Mouse (Mus musculus): ENCODE results near the gene Pak1ip1. TPM values are rescaled to one million over a fixed set of nuclear protein-coding genes. Genes with fewer than 3 reads are reported as not detected.

The Pak1ip1 gene
- total RNA-seq, 4 experiments from 2014 or later: 22.1 to 25.4 (median 23.3) TPM

GRCm38 (mm10) chr13:41006244-41006643 is 5.4 kb downstream of the Pak1ip1 start:
- DNase-seq (ENCODE audit: low spot score): no peak

DNA sequence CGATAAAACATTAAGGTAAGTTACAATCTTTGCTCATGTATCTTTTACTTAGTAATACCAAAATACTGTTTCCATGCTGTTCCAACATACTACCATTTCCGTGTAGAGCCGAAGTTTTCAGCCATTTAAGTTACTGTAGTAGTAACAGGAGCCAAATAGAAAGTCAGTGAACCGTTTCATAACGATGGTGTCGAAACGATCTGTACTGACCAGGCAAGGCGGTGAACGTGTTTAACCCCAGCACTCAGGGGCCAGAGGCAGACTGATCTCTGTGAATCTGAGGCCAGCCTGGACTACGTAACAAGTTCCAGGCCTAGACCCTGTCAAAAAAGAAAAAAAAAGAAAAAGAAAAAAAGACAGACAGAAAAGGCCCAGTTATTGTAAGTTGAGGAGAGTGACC is 7.4 kb downstream of the Pak1ip1 start:
- no peak for DNase-seq (ENCODE audit: low spot score)

GRCm38 (mm10) chr13:41008946-41009345 is 8.1 kb downstream of the Pak1ip1 start:
- DNase-seq (ENCODE audit: low spot score): no peak

DNA sequence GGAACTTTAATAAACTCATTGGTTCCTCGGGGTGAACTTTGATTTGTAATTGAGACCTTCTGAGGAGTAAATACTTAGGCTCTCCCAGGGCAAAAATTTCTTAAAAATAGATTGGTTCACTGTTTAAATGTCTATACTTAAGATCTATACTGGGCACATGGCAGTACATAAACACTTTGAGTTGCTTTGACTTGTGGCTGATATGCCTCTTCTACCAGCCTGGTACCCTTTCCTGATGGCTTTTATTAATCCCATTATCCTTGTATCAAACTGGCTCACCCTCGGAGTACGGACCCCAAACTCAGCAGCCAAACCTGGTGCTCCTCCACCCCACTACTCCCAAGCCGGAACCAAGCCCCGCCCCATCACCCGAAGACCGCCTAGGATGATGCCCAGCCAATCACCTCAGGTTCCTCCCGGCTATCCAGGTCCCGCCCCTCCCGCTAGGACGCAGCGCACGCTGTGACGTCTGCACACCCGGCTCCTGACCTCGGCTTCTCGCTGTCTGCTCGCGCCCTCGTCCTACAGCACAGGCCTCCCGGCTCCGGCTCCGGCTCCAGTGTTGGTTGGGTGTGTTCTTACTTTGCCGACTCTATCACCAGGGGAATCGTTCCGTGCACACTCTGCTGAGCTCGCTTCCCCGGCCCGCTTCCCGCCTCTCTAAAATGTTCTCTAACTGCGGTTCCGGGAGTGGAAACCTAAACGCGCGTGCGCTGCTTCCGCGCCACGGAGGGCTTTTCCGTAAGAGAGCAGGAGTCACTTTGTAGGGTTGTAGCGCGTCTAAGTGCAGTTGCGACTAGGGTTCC is 15.2 kb downstream of the Pak1ip1 start, which contains the start of gene Tmem14c:
Gene Tmem14c (plus strand): TSS at position 464 of the 806 bp plus-strand sequence.
- peak; percentile 93 for DNase-seq (ENCODE audit: low spot score)

DNA sequence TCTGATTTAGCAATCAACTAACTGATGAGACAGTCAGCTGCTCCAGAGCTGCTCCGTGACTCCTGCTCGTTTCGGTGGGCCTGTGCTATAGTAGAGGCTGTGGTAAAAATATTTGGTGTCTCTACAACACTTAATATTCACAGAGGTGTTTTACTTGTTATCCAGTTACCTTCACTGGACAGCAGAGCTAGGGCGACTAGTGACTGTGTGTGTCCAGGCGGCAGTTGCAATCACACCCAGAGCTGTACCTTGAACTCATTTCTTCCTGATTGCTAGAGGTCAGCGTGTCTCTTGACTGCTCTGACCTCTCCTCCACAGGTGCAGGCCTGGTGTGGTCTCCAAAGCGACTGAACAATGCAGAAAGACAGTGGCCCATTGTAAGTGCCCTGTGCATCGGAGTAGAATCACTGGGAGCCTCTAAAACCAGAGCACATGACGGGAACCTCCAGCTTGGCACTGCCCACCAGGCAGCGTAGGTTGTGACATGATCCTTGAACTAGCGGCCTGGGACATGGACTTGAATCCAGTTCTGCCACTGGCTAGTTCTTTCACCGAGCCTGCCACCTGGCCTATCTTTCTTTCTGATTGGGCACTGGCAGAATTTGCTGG is 16.1 kb downstream of the Pak1ip1 start:
- no peak for DNase-seq (ENCODE audit: low spot score)

GRCm38 (mm10) chr13:41017832-41018231 is 17.0 kb downstream of the Pak1ip1 start:
- DNase-seq (ENCODE audit: low spot score): no peak

DNA sequence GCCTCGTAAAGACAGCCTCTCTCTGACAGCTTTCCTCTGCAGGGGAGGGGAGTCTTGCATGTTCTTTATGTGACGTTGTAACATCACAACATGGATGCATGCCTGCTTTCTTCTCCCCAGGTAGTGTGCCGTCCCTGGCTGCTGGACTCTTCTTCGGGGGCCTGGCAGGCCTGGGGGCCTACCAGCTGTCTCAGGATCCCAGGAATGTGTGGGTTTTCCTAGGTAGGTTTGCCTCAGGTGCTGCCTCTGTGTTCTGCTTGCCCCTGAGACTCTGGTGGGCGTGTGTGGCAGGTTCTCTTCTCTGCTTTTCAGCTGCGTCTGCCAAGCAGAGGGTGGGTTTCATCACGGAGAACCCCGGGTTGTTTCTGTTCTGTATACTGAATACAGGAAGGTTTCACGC is 17.4 kb downstream of the Pak1ip1 start:
- DNase-seq (ENCODE audit: low spot score): no peak

GRCm38 (mm10) chr13:41018756-41019591 is 18.2 kb downstream of the Pak1ip1 start:
- no peak for DNase-seq (ENCODE audit: low spot score)

GRCm38 (mm10) chr13:41020494-41020893 is 19.7 kb downstream of the Pak1ip1 start:
- DNase-seq (ENCODE audit: low spot score): no peak

- no peak for DNase-seq (ENCODE audit: low spot score)
Observed at GRCm38 (mm10) chr13:41021607-41022006, 20.8 kb downstream of the Pak1ip1 start.

DNA sequence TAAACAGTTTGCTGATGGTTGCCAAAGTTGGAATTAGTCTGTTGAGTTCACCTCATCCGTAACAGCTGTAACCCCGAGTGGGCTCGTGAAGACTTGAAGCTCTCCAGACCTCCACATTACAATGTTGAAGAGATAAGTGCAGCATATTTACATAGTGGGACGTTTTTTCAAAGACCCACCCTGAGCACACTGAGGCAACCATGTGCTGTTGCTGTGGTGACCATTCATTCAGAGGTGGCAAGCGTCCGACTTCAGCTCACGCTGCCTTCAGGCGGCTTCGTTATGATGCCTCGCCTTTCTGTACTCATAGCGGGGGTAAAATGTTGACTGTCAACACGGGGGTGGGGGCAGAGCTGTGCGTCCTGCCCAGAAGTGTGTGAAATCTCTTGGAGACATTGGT is 21.3 kb downstream of the Pak1ip1 start:
- no peak for DNase-seq (ENCODE audit: low spot score)

DNA sequence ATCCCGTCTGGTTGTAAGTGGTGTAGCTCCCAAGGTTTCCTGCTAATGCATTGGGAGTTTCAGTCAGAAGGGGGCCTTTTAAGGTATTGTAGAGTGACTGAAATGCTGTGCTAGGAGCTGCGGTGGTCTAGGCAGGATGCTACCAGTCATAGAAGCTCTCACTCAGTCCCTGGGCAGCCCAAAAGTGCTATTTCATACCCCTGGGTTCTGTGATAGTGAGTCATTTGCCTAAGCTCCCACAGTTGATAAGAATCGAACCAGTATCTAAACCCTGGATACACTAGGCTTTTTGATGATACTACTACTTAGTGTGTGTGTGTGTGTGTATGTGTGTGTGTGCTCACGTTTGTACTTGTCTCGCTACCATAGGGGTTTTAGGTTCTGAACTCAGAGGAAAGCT is 29.3 kb downstream of the Pak1ip1 start:
- DNase-seq (ENCODE audit: low spot score): no peak

GRCm38 (mm10) chr13:41042511-41042910 is 41.7 kb downstream of the Pak1ip1 start:
- no peak for DNase-seq (ENCODE audit: low spot score)

GRCm38 (mm10) chr13:41045901-41046300 is 45.1 kb downstream of the Pak1ip1 start:
- DNase-seq (ENCODE audit: low spot score): no peak

GRCm38 (mm10) chr13:41047280-41047679 is 46.5 kb downstream of the Pak1ip1 start:
- DNase-seq (ENCODE audit: low spot score): no peak

DNA sequence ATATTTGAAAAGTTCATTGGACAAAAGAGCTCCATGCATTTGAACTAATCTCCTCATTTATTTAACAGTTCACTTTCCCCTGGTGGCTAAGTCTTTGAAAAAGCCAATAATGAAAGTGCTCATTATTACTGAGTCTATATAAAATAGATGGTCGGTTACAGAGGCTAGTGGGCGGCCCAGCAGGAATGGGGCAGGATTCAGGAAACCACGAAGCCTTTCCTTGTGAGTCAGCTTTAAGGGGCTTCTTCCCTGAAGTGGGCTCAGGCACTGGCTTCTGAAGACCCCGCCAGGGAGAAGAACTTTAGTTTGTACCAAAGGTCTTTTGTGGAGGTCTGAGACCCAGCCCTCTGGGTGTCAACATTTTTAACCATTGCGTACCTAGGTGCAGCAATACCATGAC is 51.1 kb downstream of the Pak1ip1 start:
- no peak for DNase-seq (ENCODE audit: low spot score)

Other genes with a start within 250 kb of the Pak1ip1 start
- gene Gcnt2, start 141.3 kb upstream of the Pak1ip1 start, total RNA-seq (2022): 1 to 10 TPM; 6.2 to 9.7 (median 7.1) TPM
- 100 to 1,000 TPM; 150 to 170 (median 160) TPM for gene Tmem14c, start 15.3 kb downstream of the Pak1ip1 start, total RNA-seq (2022)
- gene Mak, start 78.7 kb downstream of the Pak1ip1 start, total RNA-seq (2022): not detected
- not detected for gene Gcm2, start 110.0 kb downstream of the Pak1ip1 start, total RNA-seq (2022)
- not detected for gene Sycp2l, start 113.3 kb downstream of the Pak1ip1 start, total RNA-seq (2022)
- gene Elovl2, start 219.4 kb downstream of the Pak1ip1 start, total RNA-seq (2022): under 1 TPM in 2 of 4 experiments, not detected in 2; 0.09 to 0.14 TPM
- gene Smim13, start 248.8 kb downstream of the Pak1ip1 start, total RNA-seq (2022): 10 to 100 TPM; 23.3 to 28.6 (median 26.7) TPM